Mouse (Mus musculus) myocyte (in vitro differentiated cells): ENCODE measurements around the gene Gm20696.

ENCODE experiments used
- E2F4 ChIP-seq: IDR thresholded peaks from one replicate; pipeline ENCODE4 v1.6.1; 2011; ENCODE audit warnings: mild to moderate bottlenecking, control low read depth, moderate library complexity; ENCODE audit not compliant: insufficient read depth
- MAX ChIP-seq: IDR thresholded peaks from one replicate; pipeline ENCODE4 v1.6.1; 2011; ENCODE audit warnings: low read depth, mild to moderate bottlenecking, control low read depth
- MYOD1 ChIP-seq, 3 experiments: IDR thresholded peaks; one replicate each; pipeline ENCODE4 v1.6.1; 2011; ENCODE audit warnings: control low read depth in 2 of 3, low read depth in 2 of 3, mild to moderate bottlenecking in 2 of 3, moderate library complexity in 1 of 3; ENCODE audit not compliant: insufficient read length in 2 of 3, control insufficient read depth in 1 of 3
- MYOG ChIP-seq, 3 experiments: IDR thresholded peaks; one replicate each; pipeline ENCODE4 v1.6.1; 2011; ENCODE audit warnings: control low read depth in 2 of 3, low read depth in 2 of 3, mild to moderate bottlenecking in 2 of 3; ENCODE audit not compliant: insufficient read length in 2 of 3, control insufficient read depth in 1 of 3, insufficient read depth in 1 of 3
- POLR2A ChIP-seq: IDR thresholded peaks from one replicate; pipeline ENCODE4 v1.6.1; 2011; ENCODE audit warnings: low read depth, mild to moderate bottlenecking, control low read depth, moderate library complexity; ENCODE audit not compliant: insufficient read length
- POLR2AphosphoS2 ChIP-seq: IDR thresholded peaks from one replicate; pipeline ENCODE4 v1.6.1; 2011; ENCODE audit warnings: low read depth, control low read depth; ENCODE audit not compliant: insufficient read length
- REST ChIP-seq: IDR thresholded peaks from one replicate; pipeline ENCODE4 v1.6.1; 2011; ENCODE audit warnings: mild to moderate bottlenecking, control low read depth, moderate library complexity; ENCODE audit not compliant: insufficient read depth, insufficient read length
- TCF12 ChIP-seq: IDR thresholded peaks from one replicate; pipeline ENCODE4 v1.6.1; 2011; ENCODE audit warnings: mild to moderate bottlenecking, control low read depth; ENCODE audit not compliant: poor library complexity, insufficient read depth, severe bottlenecking
- TCF3 ChIP-seq: IDR thresholded peaks from one replicate; pipeline ENCODE4 v1.6.1; 2011; ENCODE audit warnings: low read depth, control low read depth; ENCODE audit not compliant: insufficient read length
- USF1 ChIP-seq: IDR thresholded peaks from one replicate; pipeline ENCODE4 v1.6.1; 2011; ENCODE audit warnings: low read depth, mild to moderate bottlenecking, control low read depth, moderate library complexity

GRCm38 (mm10) chr6:99658586-99658985, 8.0 kb downstream of the Gm20696 start:
- TF ChIP-seq USF1 (no peak), E2F4 (no peak), POLR2A (no peak), MYOD1 (IDR thresholded peaks at IDR 0.05; ENCODE audit: control insufficient read depth in 1 of 3, insufficient read length in 2 of 3, low read depth in 2 of 3) (no peak), MYOG (IDR thresholded peaks at IDR 0.05; ENCODE audit: control insufficient read depth in 1 of 3, insufficient read depth in 1 of 3, insufficient read length in 2 of 3, low read depth in 2 of 3) (no peak), MAX (no peak), TCF12 (no peak), POLR2AphosphoS2 (no peak), REST (no peak), TCF3 (no peak)
